Mouse (Mus musculus): ENCODE measurements around the gene Pip5k1c. TPM values are rescaled to one million over a fixed set of nuclear protein-coding genes. Genes with fewer than 3 reads are reported as not detected.
A peak's percentile ranks its signal among the peaks of the same experiment; 100 is the strongest.

Pip5k1c gene
- polyA plus RNA-seq, 1 experiment, result 935 TPM

DNA sequence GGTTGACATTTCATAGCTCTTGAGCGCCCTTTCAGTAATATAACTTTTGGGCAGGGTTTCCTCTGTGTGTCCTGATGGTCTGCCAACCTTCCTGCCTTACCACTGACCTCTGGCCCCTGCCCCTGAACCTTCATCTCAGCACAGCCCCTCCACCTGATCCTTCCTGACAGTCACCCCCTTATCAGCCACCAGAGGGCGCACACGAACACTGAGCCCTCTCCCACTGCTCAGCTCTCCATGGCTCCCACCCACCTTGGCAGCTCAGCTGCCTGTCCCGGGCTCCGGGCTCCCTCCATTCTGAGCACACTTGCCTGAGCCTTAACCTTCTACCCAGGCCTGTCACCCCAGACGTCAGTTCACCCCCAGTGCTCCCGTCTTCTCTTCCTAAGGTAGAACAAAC lies 3.5 kb upstream of the Pip5k1c start:
- 2% methylated on average over 7 of the region's 7 CpGs for WGBS
- no peak overlapping the region for H3K4me3 ChIP-seq (ENCODE audit: insufficient read depth, low read depth, low read length)
- no peak overlapping the region for H3K27ac ChIP-seq (ENCODE audit: insufficient read depth, low read depth, low read length)
- TF ChIP-seq POLR2A (IDR thresholded peaks at IDR 0.05; ENCODE audit: insufficient read depth, low read depth, low read length) (no peak), CTCF (IDR thresholded peaks at IDR 0.05; ENCODE audit: insufficient read depth, low read depth, low read length) (peak; percentile 94)
- H3K4me1 ChIP-seq (ENCODE audit: control insufficient read depth, insufficient read depth, low read length), result peaks cover 31% of the 10 kb centered on the region

DNA sequence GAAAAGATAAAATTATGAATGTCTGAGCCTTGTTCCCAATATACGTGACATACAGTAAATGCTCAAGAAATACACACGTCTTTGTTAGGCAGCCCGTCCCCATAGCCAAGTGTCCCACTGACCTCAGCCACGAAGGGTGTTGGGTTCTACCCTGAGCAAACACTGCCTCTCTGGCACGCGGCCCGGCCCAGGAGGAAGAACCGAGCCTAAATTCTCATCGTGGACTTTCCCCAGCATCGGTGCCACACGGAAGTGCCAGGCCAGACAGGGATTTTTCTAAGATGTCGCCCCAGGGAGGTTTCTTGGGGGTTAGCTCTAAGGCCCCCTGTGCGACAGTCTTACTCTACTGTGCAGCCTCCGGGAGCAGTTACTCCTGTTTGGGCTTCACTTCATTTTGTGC lies 3.0 kb upstream of the Pip5k1c start:
- 56% methylated on average over 14 of the region's 14 CpGs for WGBS
- TF ChIP-seq CTCF (IDR thresholded peaks at IDR 0.05; ENCODE audit: insufficient read depth, low read depth, low read length) (no peak), POLR2A (IDR thresholded peaks at IDR 0.05; ENCODE audit: insufficient read depth, low read depth, low read length) (no peak)

DNA sequence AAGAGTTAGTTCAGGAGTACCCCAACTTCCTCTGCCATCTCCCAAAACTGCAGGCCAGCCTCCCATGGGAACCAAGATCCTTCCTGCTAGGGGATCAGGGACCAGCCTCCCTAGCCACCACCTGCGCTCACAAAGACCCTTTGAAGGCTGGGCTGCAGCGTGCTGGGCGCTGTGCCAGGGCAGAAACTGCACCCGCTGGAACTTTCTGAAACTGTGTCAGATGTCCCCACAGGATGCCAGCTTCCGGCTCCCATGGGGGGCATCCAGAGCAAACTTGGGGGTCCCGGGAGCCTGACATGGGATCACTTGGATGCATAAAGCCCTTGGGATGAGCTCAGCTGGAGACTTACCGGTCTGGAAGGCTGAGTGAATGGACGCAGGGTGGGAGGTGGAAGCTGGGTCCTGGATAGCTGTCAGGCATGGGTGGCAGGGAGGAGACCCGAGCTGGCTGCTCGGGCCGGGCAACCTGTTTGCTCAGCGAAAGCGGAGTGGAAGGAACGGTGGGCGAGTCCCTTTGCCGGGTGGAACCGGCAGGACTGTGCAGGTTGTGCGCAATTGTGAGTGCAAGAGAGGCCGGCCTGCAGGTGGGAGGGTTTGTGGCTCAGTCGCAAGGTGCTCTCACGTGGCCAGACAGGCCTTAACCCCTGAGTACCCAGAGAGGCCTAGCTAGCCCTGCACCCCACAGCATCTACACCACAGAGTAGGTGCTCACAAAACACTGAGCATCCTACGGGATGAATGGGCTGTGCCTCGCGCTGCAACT lies 1.9 kb upstream of the Pip5k1c start:
- TF ChIP-seq POLR2A (IDR thresholded peaks at IDR 0.05; ENCODE audit: insufficient read depth, low read depth, low read length) (no peak), CTCF (IDR thresholded peaks at IDR 0.05; ENCODE audit: insufficient read depth, low read depth, low read length) (no peak)
- Histone ChIP-seq H3K4me1 (ENCODE audit: control insufficient read depth, insufficient read depth, low read length) (peaks cover 41% of the 10 kb centered on the region), H3K27ac (ENCODE audit: insufficient read depth, low read depth, low read length) (no peak overlapping the region), H3K4me3 (ENCODE audit: insufficient read depth, low read depth, low read length) (no peak overlapping the region)
- 42% methylated on average over 24 of the region's 24 CpGs for WGBS

More for the DNA sequence above, 3.0 kb upstream of the Pip5k1c start:
- peaks cover 36% of the 10 kb centered on the region for H3K4me1 ChIP-seq (ENCODE audit: control insufficient read depth, insufficient read depth, low read length)
- H3K27ac ChIP-seq (ENCODE audit: insufficient read depth, low read depth, low read length), result no peak overlapping the region
- H3K4me3 ChIP-seq (ENCODE audit: insufficient read depth, low read depth, low read length), result no peak overlapping the region

DNA sequence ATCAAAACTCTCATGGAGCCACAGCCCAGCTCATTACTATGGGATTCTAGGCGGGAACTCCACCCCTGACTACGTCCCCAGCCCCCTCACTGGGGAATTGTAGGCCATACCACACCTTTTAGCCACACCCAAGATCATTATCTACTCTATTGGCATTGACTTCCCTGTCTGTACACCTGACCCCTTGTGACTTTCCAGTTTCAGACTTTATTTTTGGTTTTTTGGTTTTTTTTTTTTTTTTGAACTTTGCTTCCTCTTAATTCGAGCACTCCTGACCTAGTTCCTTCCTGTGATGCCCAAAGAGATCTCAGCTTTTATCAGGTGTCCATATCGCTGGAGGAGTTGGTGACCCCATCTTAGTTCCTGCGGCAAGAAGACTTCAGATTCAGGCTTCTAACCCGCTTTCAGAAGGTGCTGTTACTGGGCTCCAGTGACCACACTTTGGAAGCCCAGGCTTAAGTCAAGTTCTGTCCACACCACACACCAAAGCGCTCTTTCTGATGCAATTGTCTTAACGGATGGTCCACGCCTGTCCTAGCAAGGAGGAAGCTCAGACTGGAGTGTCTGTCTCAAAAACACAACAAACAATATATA lies 1.2 kb upstream of the Pip5k1c start, which contains the start of gene Tjp3:
Gene Tjp3 (minus strand): TSS at position 71 of the 594 bp plus-strand sequence.
- Histone ChIP-seq H3K27ac (ENCODE audit: insufficient read depth, low read depth, low read length) (no peak within 1 kb of the TSS), H3K4me1 (ENCODE audit: control insufficient read depth, insufficient read depth, low read length) (peaks cover 46% of the 10 kb centered on the region), H3K4me3 (ENCODE audit: insufficient read depth, low read depth, low read length) (no peak within 1 kb of the TSS)
- 82% methylated on average over 9 of the region's 9 CpGs for WGBS
- no peak for TF ChIP-seq CTCF (IDR thresholded peaks at IDR 0.05; ENCODE audit: insufficient read depth, low read depth, low read length)
- TF ChIP-seq POLR2A (IDR thresholded peaks at IDR 0.05; ENCODE audit: insufficient read depth, low read depth, low read length), result no peak

DNA sequence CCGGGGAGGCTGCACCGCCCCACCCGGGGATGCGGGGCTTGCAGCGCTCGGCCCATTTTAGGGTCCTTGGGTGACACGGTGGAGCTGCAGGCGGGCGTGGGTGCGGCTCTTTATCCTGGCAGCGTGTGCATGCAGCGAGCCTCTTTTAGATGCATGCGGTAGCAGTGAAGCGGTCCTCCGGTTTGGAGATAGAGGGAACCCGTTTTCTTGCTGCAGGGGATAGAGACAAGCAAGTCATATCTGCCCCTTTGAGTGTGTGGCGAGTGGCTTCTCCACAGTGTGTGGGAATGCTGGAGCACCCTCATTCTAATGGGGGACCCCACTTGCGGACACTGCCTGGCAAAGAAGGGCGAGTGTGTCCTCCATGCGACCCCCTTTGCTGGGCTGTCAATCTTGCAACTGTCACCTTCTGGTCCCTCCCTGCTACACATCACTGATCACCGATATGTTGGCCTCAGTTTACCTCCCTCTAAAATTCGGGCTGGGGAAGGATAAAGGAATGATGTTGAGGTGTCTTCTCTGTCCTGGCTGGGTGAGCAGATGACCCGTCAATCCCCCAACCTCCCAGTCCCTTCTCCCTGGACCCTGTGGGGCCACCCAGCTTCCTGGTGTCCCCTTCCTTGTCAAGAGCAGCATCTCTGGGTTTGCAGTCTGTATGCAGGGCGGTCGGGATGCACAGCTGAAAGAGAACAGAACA lies 719 bp downstream of the Pip5k1c start:
- TF ChIP-seq POLR2A (IDR thresholded peaks at IDR 0.05; ENCODE audit: insufficient read depth, low read depth, low read length), result no peak
- no peak for TF ChIP-seq CTCF (IDR thresholded peaks at IDR 0.05; ENCODE audit: insufficient read depth, low read depth, low read length)
- under 1% methylated on average over 25 of the region's 25 CpGs for WGBS
- H3K27ac ChIP-seq (ENCODE audit: insufficient read depth, low read depth, low read length), result peak overlapping the region; percentile 89
- H3K4me1 ChIP-seq (ENCODE audit: control insufficient read depth, insufficient read depth, low read length), result peaks cover 55% of the 10 kb centered on the region
- peak overlapping the region; percentile 60 for H3K4me3 ChIP-seq (ENCODE audit: insufficient read depth, low read depth, low read length)

DNA sequence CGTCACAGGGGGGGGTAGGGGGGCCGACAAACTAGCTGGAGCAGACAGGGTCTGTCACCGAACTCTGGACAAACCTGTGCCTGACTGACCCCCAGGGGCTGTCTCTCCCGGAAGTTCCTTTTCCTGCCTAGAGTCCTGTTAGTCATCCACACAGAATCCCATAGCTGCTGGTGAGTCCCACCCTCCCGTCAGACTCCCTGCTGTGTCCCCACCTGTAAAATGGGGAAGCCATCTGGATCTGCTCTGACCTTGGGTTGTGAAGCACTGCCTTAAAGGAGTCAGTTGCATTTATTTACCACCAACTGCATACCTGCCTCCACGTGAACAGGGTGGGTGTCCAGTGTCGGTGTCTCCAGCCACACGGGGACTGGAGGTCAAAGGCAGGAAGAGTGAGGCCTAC lies 1.7 kb downstream of the Pip5k1c start:
- Histone ChIP-seq H3K4me1 (ENCODE audit: control insufficient read depth, insufficient read depth, low read length) (peaks cover 62% of the 10 kb centered on the region), H3K4me3 (ENCODE audit: insufficient read depth, low read depth, low read length) (peak overlapping the region; percentile 60), H3K27ac (ENCODE audit: insufficient read depth, low read depth, low read length) (0 out of 2 replicates have a peak overlapping the region, but pooled peaks have one; percentile 4)
- no peak for TF ChIP-seq POLR2A (IDR thresholded peaks at IDR 0.05; ENCODE audit: insufficient read depth, low read depth, low read length)
- no peak for TF ChIP-seq CTCF (IDR thresholded peaks at IDR 0.05; ENCODE audit: insufficient read depth, low read depth, low read length)
- whole genome bisulfite sequencing, result 36% methylated on average over 8 of the region's 8 CpGs

DNA sequence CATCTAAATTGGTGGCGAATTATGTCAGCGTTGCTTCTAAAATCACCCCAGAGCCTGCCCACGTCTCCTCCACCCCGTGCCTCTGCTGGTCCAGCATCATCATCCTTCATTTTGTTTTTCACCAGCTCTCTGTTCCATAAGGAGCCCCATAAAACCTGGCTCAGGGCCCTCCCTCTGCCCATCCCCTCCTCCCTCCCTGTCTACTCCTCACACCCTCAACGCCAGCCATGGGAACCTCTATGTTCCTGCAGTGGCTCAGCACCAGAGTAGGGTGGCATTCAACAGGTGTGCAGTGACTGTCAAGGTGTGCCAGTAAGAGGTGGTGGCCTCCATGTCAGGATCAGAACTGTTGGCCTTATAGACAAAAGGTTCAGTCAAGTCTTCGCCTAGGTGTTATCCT lies 2.4 kb downstream of the Pip5k1c start:
- 59% methylated on average over 6 of the region's 6 CpGs for WGBS
- Histone ChIP-seq H3K4me3 (ENCODE audit: insufficient read depth, low read depth, low read length) (peak overlapping the region; percentile 60), H3K4me1 (ENCODE audit: control insufficient read depth, insufficient read depth, low read length) (peaks cover 68% of the 10 kb centered on the region), H3K27ac (ENCODE audit: insufficient read depth, low read depth, low read length) (no peak overlapping the region)
- TF ChIP-seq CTCF (IDR thresholded peaks at IDR 0.05; ENCODE audit: insufficient read depth, low read depth, low read length), result no peak
- TF ChIP-seq POLR2A (IDR thresholded peaks at IDR 0.05; ENCODE audit: insufficient read depth, low read depth, low read length), result no peak

DNA sequence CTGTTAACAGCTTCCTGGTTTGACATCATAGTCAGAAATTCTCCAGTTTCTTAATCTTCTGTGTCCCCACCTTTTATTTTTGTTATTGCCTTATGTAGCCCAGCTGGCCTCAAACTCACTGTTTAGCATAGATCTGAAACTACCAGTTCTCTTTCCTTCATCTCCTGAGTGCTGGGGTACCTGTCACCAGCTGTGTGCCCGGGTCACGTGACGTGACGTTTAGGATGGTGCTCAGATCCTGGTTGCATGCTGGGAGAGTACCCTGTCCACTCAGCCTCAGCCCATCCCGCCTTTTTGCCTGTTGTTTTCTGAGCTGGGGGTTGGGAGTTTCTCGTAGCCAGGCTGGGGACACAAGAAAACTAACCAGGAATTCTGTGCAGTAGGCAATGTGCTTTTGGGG lies 4.5 kb downstream of the Pip5k1c start:
- H3K4me1 ChIP-seq (ENCODE audit: control insufficient read depth, insufficient read depth, low read length), result peaks cover 80% of the 10 kb centered on the region
- peak overlapping the region; percentile 42 for H3K27ac ChIP-seq (ENCODE audit: insufficient read depth, low read depth, low read length)
- WGBS, result 64% methylated on average over 6 of the region's 6 CpGs
- H3K4me3 ChIP-seq (ENCODE audit: insufficient read depth, low read depth, low read length), result no peak overlapping the region
- TF ChIP-seq CTCF (IDR thresholded peaks at IDR 0.05; ENCODE audit: insufficient read depth, low read depth, low read length) (no peak), POLR2A (IDR thresholded peaks at IDR 0.05; ENCODE audit: insufficient read depth, low read depth, low read length) (no peak)

DNA sequence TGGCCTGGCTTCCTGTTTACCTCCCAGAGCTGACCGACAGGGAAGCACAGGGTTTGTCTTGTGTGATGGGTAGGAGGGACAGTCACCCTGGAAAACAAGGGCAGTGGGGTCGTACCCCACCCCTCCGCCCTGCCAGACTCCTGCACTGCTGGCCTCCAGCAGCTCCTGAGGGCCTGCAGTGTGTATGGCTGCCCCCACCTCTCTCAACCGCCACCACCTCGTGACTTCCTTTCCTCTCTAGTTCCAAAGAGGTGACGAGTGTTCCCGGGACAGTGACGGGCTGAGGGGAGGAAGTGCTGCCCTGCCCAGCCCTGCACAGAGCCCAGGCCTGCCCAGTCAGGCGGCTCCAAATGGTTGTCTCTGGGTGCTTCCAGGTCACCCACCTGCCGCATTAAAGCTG lies 5.1 kb downstream of the Pip5k1c start:
- H3K27ac ChIP-seq (ENCODE audit: insufficient read depth, low read depth, low read length), result peak overlapping the region; percentile 42
- 58% methylated on average over 10 of the region's 10 CpGs for WGBS
- TF ChIP-seq CTCF (IDR thresholded peaks at IDR 0.05; ENCODE audit: insufficient read depth, low read depth, low read length), result no peak
- no peak for TF ChIP-seq POLR2A (IDR thresholded peaks at IDR 0.05; ENCODE audit: insufficient read depth, low read depth, low read length)
- H3K4me1 ChIP-seq (ENCODE audit: control insufficient read depth, insufficient read depth, low read length), result peaks cover 86% of the 10 kb centered on the region
- 0 out of 2 replicates have a peak overlapping the region, but pooled peaks have one; percentile 1 for H3K4me3 ChIP-seq (ENCODE audit: insufficient read depth, low read depth, low read length)

All from olfactory bulb, adult 2 months (tissue).